Mouse (Mus musculus) embryonic facial prominence, embryonic 10.5 days (tissue): ENCODE data around the gene Pik3r4. TPM values are rescaled to one million over a fixed set of nuclear protein-coding genes. Genes with fewer than 3 reads are reported as not detected.

ENCODE experiments used
- DNase-seq: peaks from one replicate; pipeline ENCODE4 v3.0.0-alpha.2; 2017; ENCODE audit warnings: low spot score
- H3K27ac ChIP-seq: fragments of 300-500 bp; sonication (generic); replicated peaks from 2 replicates; pipeline ENCODE4 v1.5.1; 2016; ENCODE audit warnings: mild to moderate bottlenecking
- H3K27me3 ChIP-seq: fragments of 300-500 bp; sonication (generic); replicated peaks from 2 replicates; pipeline ENCODE4 v1.6.1; 2016; ENCODE audit warnings: low read depth, mild to moderate bottlenecking; ENCODE audit not compliant: poor library complexity, severe bottlenecking
- H3K36me3 ChIP-seq: fragments of 300-500 bp; sonication (generic); replicated peaks from 2 replicates; pipeline ENCODE4 v1.6.1; 2016; ENCODE audit warnings: mild to moderate bottlenecking, moderate library complexity
- H3K4me1 ChIP-seq: fragments of 300-500 bp; sonication (generic); 2 replicates; pipeline ENCODE4 v1.6.1; 2016
- H3K4me3 ChIP-seq: fragments of 300-500 bp; sonication (generic); 2 replicates; pipeline ENCODE4 v1.5.1; 2016; ENCODE audit warnings: mild to moderate bottlenecking, moderate library complexity
- H3K9me3 ChIP-seq: fragments of 300-500 bp; sonication (generic); 2 replicates; pipeline ENCODE4 v1.6.1; 2016; ENCODE audit warnings: mild to moderate bottlenecking
- WGBS: fragments of 180-500 bp; shearing (Covaris S2); methylation state at CpG from one replicate; pipeline ENCODE4 v1.1.7; 2016; 5-methylcytosine and 5-hydroxymethylcytosine counted together
- polyA plus RNA-seq: library from polyadenylated mRNA; unstranded; fragments of >200 nt; fragmentation: Nextera tagmentation; extraction: Ambion mirVana; gene quantifications from 2 replicates; pipeline ENCODE4 v1.2.1, GENCODE M21; 2016

Gene Pik3r4
- polyA plus RNA-seq, 1 experiment from 2014 or later, result 22.9 TPM

GRCm38 (mm10) chr9:105701966-105702365, 59.2 kb downstream of the Pik3r4 start:
- no peak for DNase-seq
- H3K27ac ChIP-seq, result no peak overlapping the region
- H3K9me3 ChIP-seq, result no peaks in the 10 kb centered on the region
- 83% methylated on average over 9 of the region's 9 CpGs for WGBS
- no peaks in the 10 kb centered on the region for H3K36me3 ChIP-seq
- peaks cover 6% of the 10 kb centered on the region; the same call in 1 of the 2 replicates for H3K4me1 ChIP-seq
- no peak overlapping the region for H3K4me3 ChIP-seq
- H3K27me3 ChIP-seq, result no peaks in the 10 kb centered on the region

- no peaks in the 10 kb centered on the region for H3K36me3 ChIP-seq
- DNase-seq, result no peak
- H3K27ac ChIP-seq, result no peak overlapping the region
- peaks cover 6% of the 10 kb centered on the region; the same call in 1 of the 2 replicates for H3K4me1 ChIP-seq
- no peaks in the 10 kb centered on the region for H3K9me3 ChIP-seq
- H3K27me3 ChIP-seq, result no peaks in the 10 kb centered on the region
- no peak overlapping the region for H3K4me3 ChIP-seq
- 90% methylated on average over 16 of the region's 16 CpGs for WGBS
These were observed 61.6 kb downstream of the Pik3r4 start for GRCm38 (mm10) chr9:105704226-105704932.

GRCm38 (mm10) chr9:105705011-105705410, 62.2 kb downstream of the Pik3r4 start:
- Histone ChIP-seq H3K9me3 (no peaks in the 10 kb centered on the region), H3K36me3 (no peaks in the 10 kb centered on the region), H3K4me1 (peaks cover 6% of the 10 kb centered on the region; the same call in 1 of the 2 replicates), H3K27me3 (no peaks in the 10 kb centered on the region), H3K4me3 (no peak overlapping the region), H3K27ac (no peak overlapping the region)
- DNase-seq, result no peak
- 93% methylated on average over 1 of the region's 1 CpGs for WGBS

GRCm38 (mm10) chr9:105712049-105712448, 69.3 kb downstream of the Pik3r4 start:
- DNase-seq, result no peak
- Histone ChIP-seq H3K4me3 (no peak overlapping the region), H3K4me1 (peaks cover 6% of the 10 kb centered on the region), H3K36me3 (no peaks in the 10 kb centered on the region), H3K9me3 (no peaks in the 10 kb centered on the region), H3K27me3 (no peaks in the 10 kb centered on the region), H3K27ac (no peak overlapping the region)
- 95% methylated on average over 3 of the region's 3 CpGs for WGBS

- peaks cover 24% of the 10 kb centered on the region for H3K4me1 ChIP-seq
- H3K9me3 ChIP-seq, result no peaks in the 10 kb centered on the region
- DNase-seq, result peak; percentile 46
- WGBS, result 51% methylated on average over 7 of the region's 7 CpGs
- no peaks in the 10 kb centered on the region for H3K27me3 ChIP-seq
- H3K27ac ChIP-seq, result peak overlapping the region; percentile 54; the same call in 1 of the 2 replicates
- H3K36me3 ChIP-seq, result no peaks in the 10 kb centered on the region
- H3K4me3 ChIP-seq, result no peak overlapping the region
These were observed 76.6 kb downstream of the Pik3r4 start for GRCm38 (mm10) chr9:105719367-105719766.

GRCm38 (mm10) chr9:105719851-105720395, 77.1 kb downstream of the Pik3r4 start:
- Histone ChIP-seq H3K9me3 (no peaks in the 10 kb centered on the region), H3K36me3 (no peaks in the 10 kb centered on the region), H3K4me3 (no peak overlapping the region), H3K27me3 (no peaks in the 10 kb centered on the region), H3K4me1 (peaks cover 24% of the 10 kb centered on the region), H3K27ac (peak overlapping the region; percentile 54)
- DNase-seq, result no peak
- 49% methylated on average over 5 of the region's 5 CpGs for WGBS

GRCm38 (mm10) chr9:105720430-105720829, 77.7 kb downstream of the Pik3r4 start:
- Histone ChIP-seq H3K4me1 (peaks cover 24% of the 10 kb centered on the region), H3K4me3 (no peak overlapping the region), H3K27me3 (no peaks in the 10 kb centered on the region), H3K36me3 (no peaks in the 10 kb centered on the region), H3K9me3 (no peaks in the 10 kb centered on the region), H3K27ac (no peak overlapping the region; the same call in 1 of the 2 replicates)
- 92% methylated on average over 4 of the region's 4 CpGs for WGBS
- DNase-seq, result no peak

- DNase-seq, result no peak
- WGBS, result 85% methylated on average over 7 of the region's 7 CpGs
These were observed 89.2 kb downstream of the Pik3r4 start for GRCm38 (mm10) chr9:105731976-105732375.

GRCm38 (mm10) chr9:105734651-105735050, 91.9 kb downstream of the Pik3r4 start:
- 88% methylated on average over 2 of the region's 2 CpGs for WGBS
- no peak for DNase-seq
- Histone ChIP-seq H3K4me3 (no peak overlapping the region), H3K4me1 (no peaks in the 10 kb centered on the region), H3K9me3 (no peaks in the 10 kb centered on the region), H3K27me3 (no peaks in the 10 kb centered on the region), H3K36me3 (no peaks in the 10 kb centered on the region), H3K27ac (no peak overlapping the region)

More at GRCm38 (mm10) chr9:105731976-105732375, 89.2 kb downstream of the Pik3r4 start:
- Histone ChIP-seq H3K27ac (no peak overlapping the region), H3K27me3 (no peaks in the 10 kb centered on the region), H3K9me3 (no peaks in the 10 kb centered on the region), H3K4me3 (no peak overlapping the region), H3K36me3 (no peaks in the 10 kb centered on the region), H3K4me1 (peaks cover 6% of the 10 kb centered on the region)

GRCm38 (mm10) chr9:105735195-105735594, 92.4 kb downstream of the Pik3r4 start:
- no peak for DNase-seq
- H3K4me3 ChIP-seq, result no peak overlapping the region
- WGBS, result 86% methylated on average over 5 of the region's 5 CpGs
- H3K27me3 ChIP-seq, result no peaks in the 10 kb centered on the region
- H3K9me3 ChIP-seq, result no peaks in the 10 kb centered on the region
- no peaks in the 10 kb centered on the region for H3K4me1 ChIP-seq
- H3K27ac ChIP-seq, result no peak overlapping the region
- no peaks in the 10 kb centered on the region for H3K36me3 ChIP-seq

Other genes with a start within 250 kb of the Pik3r4 start
- 13.7 and 15.1 TPM in 2 replicates for gene Aste1, start 247.6 kb upstream of the Pik3r4 start, polyA plus RNA-seq
- gene Nek11, start 247.5 kb upstream of the Pik3r4 start, polyA plus RNA-seq, result 0.36 and 0.44 TPM in 2 replicates
- gene Atp2c1, start 115.7 kb upstream of the Pik3r4 start, polyA plus RNA-seq, result 58.8 and 59.3 TPM in 2 replicates
- 0.06 and 0.11 TPM in 2 replicates for gene Col6a6, start 185.2 kb downstream of the Pik3r4 start, polyA plus RNA-seq